Mouse (Mus musculus) liver, postnatal 0 days (tissue): ENCODE results near the gene Them4. TPM values are rescaled to one million over a fixed set of nuclear protein-coding genes. Genes with fewer than 3 reads are reported as not detected.

Experiments
- ATAC-seq: fragments of 200-750 bp; cut with Nextera tagmentation; 2 replicates; pipeline ENCODE4 v1.8.0; 2017; ENCODE audit warnings: mild to moderate bottlenecking, moderate library complexity
- DNase-seq: peaks from one replicate; pipeline ENCODE4 v3.0.0-alpha.2; 2016
- H3K27ac ChIP-seq: fragments of 300-500 bp; sonication (generic); 2 replicates; pipeline ENCODE4 v1.5.1; 2014; ENCODE audit warnings: antibody characterized with exemption, moderate library complexity, mild to moderate bottlenecking, low read depth
- H3K27me3 ChIP-seq: fragments of 300-500 bp; sonication (generic); 2 replicates; pipeline ENCODE4 v1.6.1; 2014; ENCODE audit warnings: low read length, control low read depth, mixed read lengths; ENCODE audit not compliant: insufficient read depth
- H3K36me3 ChIP-seq: fragments of 300-500 bp; sonication (generic); replicated peaks from 2 replicates; pipeline ENCODE4 v1.6.1; 2014; ENCODE audit warnings: mild to moderate bottlenecking, control low read depth, low read length, moderate library complexity, mixed read lengths; ENCODE audit not compliant: insufficient read depth
- H3K4me1 ChIP-seq: fragments of 300-500 bp; sonication (generic); 2 replicates; pipeline ENCODE4 v1.6.1; 2014; ENCODE audit warnings: antibody characterized with exemption, mild to moderate bottlenecking, control low read depth; ENCODE audit not compliant: insufficient read depth
- H3K4me2 ChIP-seq: fragments of 300-500 bp; sonication (generic); 2 replicates; pipeline ENCODE4 v1.6.1; 2014; ENCODE audit warnings: low read depth, mild to moderate bottlenecking, low read length, moderate library complexity, mixed read lengths
- H3K4me3 ChIP-seq: fragments of 300-500 bp; sonication (generic); 2 replicates; pipeline ENCODE4 v1.5.1; 2014; ENCODE audit warnings: low read depth, low read length
- H3K9ac ChIP-seq: fragments of 300-500 bp; sonication (generic); replicated peaks from 2 replicates; pipeline ENCODE4 v1.6.1; 2014; ENCODE audit warnings: mild to moderate bottlenecking, moderate library complexity
- H3K9me3 ChIP-seq: fragments of 300-500 bp; sonication (generic); 2 replicates; pipeline ENCODE4 v1.6.1; 2016; ENCODE audit warnings: mild to moderate bottlenecking, control low read depth, low read length, mixed read lengths
- CTCF ChIP-seq: sonication (generic); IDR thresholded peaks from 2 replicates; pipeline ENCODE4 v1.5.1; 2016; ENCODE audit warnings: antibody characterized with exemption, low read depth
- EP300 ChIP-seq: IDR thresholded peaks from 2 replicates; pipeline ENCODE4 v1.6.1; 2016; ENCODE audit warnings: antibody characterized with exemption, low read depth, mild to moderate bottlenecking
- WGBS: fragments of 180-500 bp; shearing (Covaris S2); extraction: QIAGEN DNeasy Blood & Tissue Kit; methylation state at CpG from one replicate; pipeline ENCODE4 v1.1.7; 2014; ENCODE audit not compliant: insufficient replicate concordance; 5-methylcytosine and 5-hydroxymethylcytosine counted together
- polyA plus RNA-seq: library from polyadenylated mRNA; unstranded; fragments of >200 nt; fragmentation: Nextera tagmentation; extraction: Ambion mirVana; gene quantifications from 2 replicates; pipeline ENCODE4 v1.2.1, GENCODE M21; 2015

Gene Them4
- polyA plus RNA-seq, 1 experiment from 2014 or later: 15.6 TPM

DNA sequence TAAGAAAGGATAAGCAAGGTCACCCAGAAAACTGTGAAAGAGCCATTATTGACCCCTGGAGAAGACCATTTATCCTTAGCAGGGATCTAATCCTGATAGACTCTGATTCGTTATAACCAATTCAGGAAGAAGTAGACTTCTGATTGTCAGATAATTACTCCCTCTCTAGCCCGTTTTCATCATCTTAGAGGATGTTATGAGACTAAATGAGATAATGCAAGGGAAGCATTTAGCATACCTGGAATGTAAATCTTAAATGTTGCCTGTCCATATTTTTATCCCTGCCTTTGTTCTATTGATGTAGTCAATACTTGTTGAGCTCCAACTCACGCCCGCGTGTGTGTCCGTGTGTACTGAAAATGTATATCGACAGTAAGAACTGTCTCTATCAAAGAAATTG lies 602 bp downstream of the Them4 start:
- Histone ChIP-seq H3K4me2 (peak overlapping the region; percentile 79), H3K27ac (peak overlapping the region; percentile 81), H3K9me3 (no peaks in the 10 kb centered on the region), H3K4me1 (peaks cover 11% of the 10 kb centered on the region; the same call in 1 of the 2 replicates), H3K9ac (peak overlapping the region; percentile 62), H3K4me3 (peak overlapping the region; percentile 64), H3K27me3 (no peaks in the 10 kb centered on the region), H3K36me3 (no peaks in the 10 kb centered on the region)
- no peak for ATAC-seq
- WGBS: 37% methylated on average over 7 of the region's 7 CpGs
- no peak for DNase-seq
- no peak for TF ChIP-seq EP300
- TF ChIP-seq CTCF: no peak

DNA sequence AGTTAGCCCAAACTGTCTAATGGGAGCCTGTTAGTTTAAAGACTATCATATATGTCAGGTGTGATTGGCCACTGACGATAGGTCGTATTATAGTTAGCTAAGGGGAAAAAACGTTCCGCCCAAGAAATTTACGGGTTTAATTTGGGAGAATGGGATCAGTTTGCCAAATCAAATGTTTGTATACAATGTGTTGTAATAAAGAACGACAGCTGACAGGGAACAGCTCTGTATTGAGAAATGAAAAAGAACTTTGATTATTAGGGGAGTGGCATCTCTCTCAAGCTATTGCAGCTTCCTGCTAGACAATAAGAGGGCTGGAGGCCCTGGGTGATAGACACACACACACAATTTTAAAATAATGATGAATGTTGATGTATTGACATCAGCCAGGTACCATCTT lies 1.0 kb downstream of the Them4 start:
- H3K9ac ChIP-seq: peak overlapping the region; percentile 62; the same call in 1 of the 2 replicates
- H3K27me3 ChIP-seq: no peaks in the 10 kb centered on the region
- H3K27ac ChIP-seq: peak overlapping the region; percentile 81
- H3K9me3 ChIP-seq: no peaks in the 10 kb centered on the region
- ATAC-seq (no peak), DNase-seq (no peak)
- TF ChIP-seq CTCF (no peak), EP300 (peak; percentile 16; the same call in 1 of the 2 replicates)
- H3K36me3 ChIP-seq: no peaks in the 10 kb centered on the region
- 56% methylated on average over 6 of the region's 6 CpGs for WGBS
- H3K4me1 ChIP-seq: peaks cover 11% of the 10 kb centered on the region; the same call in 1 of the 2 replicates
- peak overlapping the region; percentile 79 for H3K4me2 ChIP-seq
- H3K4me3 ChIP-seq: peak overlapping the region; percentile 64

DNA sequence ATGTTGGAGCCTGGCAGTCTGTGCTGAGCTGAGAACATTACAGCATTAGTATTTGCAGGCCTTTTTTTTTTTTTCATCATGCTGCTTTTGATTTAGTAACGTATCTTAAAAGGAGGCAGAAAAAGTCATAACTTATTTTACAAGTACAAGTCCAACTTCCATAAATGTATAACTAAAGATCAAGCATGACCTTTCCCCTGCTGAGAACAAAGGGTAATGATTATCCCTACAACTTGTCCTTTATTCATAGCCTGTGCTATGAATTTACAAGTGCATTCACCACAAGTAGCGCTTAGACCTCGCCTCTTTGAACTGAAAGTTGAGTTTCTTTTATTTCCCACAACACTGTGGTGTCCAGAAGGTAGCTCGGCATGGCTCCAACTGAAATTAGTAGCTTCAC lies 1.5 kb downstream of the Them4 start:
- Histone ChIP-seq H3K9ac (no peak overlapping the region), H3K4me2 (peak overlapping the region; percentile 79), H3K4me1 (peaks cover 11% of the 10 kb centered on the region; the same call in 1 of the 2 replicates), H3K27ac (peak overlapping the region; percentile 45), H3K27me3 (no peaks in the 10 kb centered on the region), H3K9me3 (no peaks in the 10 kb centered on the region), H3K36me3 (no peaks in the 10 kb centered on the region), H3K4me3 (peak overlapping the region; percentile 11; the same call in 1 of the 2 replicates)
- WGBS: 60% methylated on average over 4 of the region's 4 CpGs
- DNase-seq (no peak), ATAC-seq (no peak)
- no peak for TF ChIP-seq EP300
- no peak for TF ChIP-seq CTCF

DNA sequence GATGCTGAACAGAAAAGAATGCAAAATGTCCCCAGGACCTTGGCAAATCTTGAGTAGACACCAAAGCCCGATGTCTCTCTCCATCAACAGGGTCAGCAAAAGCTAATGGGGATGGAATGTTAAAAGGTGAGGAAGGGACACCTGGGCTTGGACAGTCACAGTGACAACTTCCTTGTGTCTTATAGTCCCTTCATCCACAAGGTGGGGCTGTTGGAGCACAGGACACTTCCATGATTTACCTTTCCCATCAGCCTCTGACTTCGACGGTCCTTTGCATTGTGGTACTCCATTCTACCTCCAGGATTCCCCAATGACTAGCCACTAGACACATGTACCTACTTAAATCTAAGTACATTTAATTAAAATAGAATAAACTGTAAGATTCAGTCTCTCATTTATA lies 18.8 kb downstream of the Them4 start:
- WGBS: 69% methylated on average over 3 of the region's 3 CpGs
- Histone ChIP-seq H3K9me3 (no peaks in the 10 kb centered on the region), H3K4me3 (no peak overlapping the region)

DNA sequence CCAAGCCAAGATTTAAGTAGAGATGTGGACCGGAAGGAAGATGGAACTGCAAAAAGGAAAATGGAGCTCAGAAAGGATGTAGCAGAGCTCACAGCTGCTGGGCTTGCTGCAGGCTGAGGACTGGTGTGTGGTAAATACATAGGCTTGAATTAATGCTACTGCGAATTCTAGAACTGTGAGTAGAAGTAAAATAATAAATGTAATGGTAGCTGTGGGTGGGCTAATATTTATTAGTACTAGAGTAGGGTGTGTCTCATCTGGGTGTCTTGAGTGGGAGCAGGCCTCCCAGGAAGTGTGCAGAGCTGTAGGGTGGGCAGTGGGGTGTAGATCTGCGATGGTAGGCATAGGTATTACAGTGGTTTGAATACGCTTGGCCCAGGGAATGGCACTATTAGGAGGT lies 24.6 kb downstream of the Them4 start:
- no peak for ATAC-seq

More for the DNA sequence above, 18.8 kb downstream of the Them4 start:
- DNase-seq: no peak
- no peak overlapping the region for H3K4me2 ChIP-seq
- H3K27me3 ChIP-seq: no peaks in the 10 kb centered on the region
- no peaks in the 10 kb centered on the region for H3K4me1 ChIP-seq
- peaks cover 16% of the 10 kb centered on the region for H3K36me3 ChIP-seq
- TF ChIP-seq EP300: no peak
- peak; percentile 45 for TF ChIP-seq CTCF
- no peak overlapping the region for H3K9ac ChIP-seq
- no peak for ATAC-seq
- H3K27ac ChIP-seq: no peak overlapping the region

DNA sequence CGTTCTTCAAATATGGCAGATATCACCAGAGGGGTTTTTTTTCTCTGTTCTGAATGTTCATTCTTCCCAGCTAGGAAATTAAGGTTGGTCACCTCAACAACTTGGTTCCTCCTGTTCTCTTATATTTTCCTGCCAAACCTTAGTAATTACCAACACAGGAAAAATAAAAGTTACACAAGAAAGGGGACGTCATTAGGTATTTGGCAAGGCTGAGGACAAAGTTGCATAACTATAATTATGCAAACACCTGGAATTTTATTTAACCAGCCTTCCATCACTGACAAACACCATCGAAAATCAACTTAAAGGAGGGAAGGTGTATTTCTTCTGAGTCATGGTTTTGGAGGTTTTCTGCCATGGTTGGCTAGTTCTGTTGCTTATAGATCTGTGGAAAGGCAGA lies 28.6 kb downstream of the Them4 start:
- Histone ChIP-seq H3K9ac (no peak overlapping the region), H3K27ac (no peak overlapping the region; the same call in 1 of the 2 replicates), H3K36me3 (no peaks in the 10 kb centered on the region), H3K4me2 (no peak overlapping the region), H3K4me3 (no peak overlapping the region), H3K9me3 (no peaks in the 10 kb centered on the region), H3K4me1 (no peaks in the 10 kb centered on the region), H3K27me3 (no peaks in the 10 kb centered on the region)
- ATAC-seq (peak; percentile 53; the same call in 1 of the 2 replicates), DNase-seq (no peak)
- WGBS: 60% methylated on average over 3 of the region's 3 CpGs
- TF ChIP-seq CTCF (no peak), EP300 (peak; percentile 35; the same call in 1 of the 2 replicates)

More for the DNA sequence above, 24.6 kb downstream of the Them4 start:
- Histone ChIP-seq H3K4me2 (no peak overlapping the region), H3K27ac (no peak overlapping the region), H3K4me3 (no peak overlapping the region), H3K9me3 (no peaks in the 10 kb centered on the region), H3K9ac (no peak overlapping the region), H3K27me3 (no peaks in the 10 kb centered on the region), H3K36me3 (no peaks in the 10 kb centered on the region; the same call in 1 of the 2 replicates), H3K4me1 (no peaks in the 10 kb centered on the region)
- 82% methylated on average over 4 of the region's 4 CpGs for WGBS
- TF ChIP-seq CTCF (no peak), EP300 (no peak)
- DNase-seq: no peak
